Mouse (Mus musculus) heart, embryonic 15.5 days (tissue): ENCODE measurements at regions not wholly inside any gene's neighbourhood (a gene's known extent, or its start where the extent isn't known, plus 50 kb on each side); places are given as distances from the start of the nearest gene placed in this dataset.

Experiments used
- ATAC-seq: fragments of 200-750 bp; cut with Nextera tagmentation; replicated peaks from 2 replicates; pipeline ENCODE4 v1.8.0; 2017; ENCODE audit warnings: low read depth, moderate TSS enrichment; ENCODE audit not compliant: insufficient number of reproducible peaks, insufficient read depth, low FRiP score
- H3K27ac ChIP-seq: fragments of 300-500 bp; sonication (generic); 2 replicates; pipeline ENCODE4 v1.5.1; 2015; ENCODE audit warnings: mild to moderate bottlenecking, inconsistent platforms
- H3K27me3 ChIP-seq: fragments of 300-500 bp; sonication (generic); 2 replicates; pipeline ENCODE4 v1.6.1; 2015; ENCODE audit warnings: inconsistent platforms
- H3K36me3 ChIP-seq: fragments of 300-500 bp; sonication (generic); 2 replicates; pipeline ENCODE4 v1.6.1; 2015; ENCODE audit warnings: mild to moderate bottlenecking, inconsistent platforms
- H3K4me1 ChIP-seq: fragments of 300-500 bp; sonication (generic); replicated peaks from 2 replicates; pipeline ENCODE4 v1.6.1; 2015; ENCODE audit warnings: inconsistent platforms
- H3K4me2 ChIP-seq: fragments of 300-500 bp; sonication (generic); 2 replicates; pipeline ENCODE4 v1.6.1; 2015; ENCODE audit warnings: inconsistent platforms, mild to moderate bottlenecking, moderate library complexity
- H3K4me3 ChIP-seq: fragments of 300-500 bp; sonication (generic); 2 replicates; pipeline ENCODE4 v1.5.1; 2015; ENCODE audit warnings: mild to moderate bottlenecking, inconsistent platforms
- H3K9ac ChIP-seq: fragments of 300-500 bp; sonication (generic); 2 replicates; pipeline ENCODE4 v1.6.1; 2015; ENCODE audit warnings: mild to moderate bottlenecking, inconsistent platforms
- H3K9me3 ChIP-seq: fragments of 300-500 bp; sonication (generic); replicated peaks from 2 replicates; pipeline ENCODE4 v1.6.1; 2016; ENCODE audit warnings: inconsistent platforms
- WGBS: fragments of 180-500 bp; shearing (Covaris S2); methylation state at CpG from one replicate; pipeline ENCODE4 v1.1.7; 2015; ENCODE audit warnings: mixed read lengths; 5-methylcytosine and 5-hydroxymethylcytosine counted together

- no peak for ATAC-seq
- Histone ChIP-seq H3K4me1 (0 out of 2 replicates have a peak, but pooled peaks cover 4% of the 10 kb centered on the region), H3K9ac (no peak overlapping the region), H3K4me3 (no peak overlapping the region), H3K36me3 (no peaks in the 10 kb centered on the region), H3K27me3 (no peaks in the 10 kb centered on the region), H3K9me3 (no peaks in the 10 kb centered on the region), H3K27ac (no peak overlapping the region), H3K4me2 (no peak overlapping the region)
- WGBS, result 77% methylated on average over 11 of the region's 11 CpGs
Observed at GRCm38 (mm10) chr15:96880066-96880465, 175.7 kb downstream of the Slc38a4 start.

- Histone ChIP-seq H3K9ac (no peak overlapping the region), H3K27ac (no peak overlapping the region), H3K9me3 (no peaks in the 10 kb centered on the region), H3K4me3 (no peak overlapping the region), H3K36me3 (no peaks in the 10 kb centered on the region), H3K27me3 (no peaks in the 10 kb centered on the region), H3K4me1 (peaks cover 9% of the 10 kb centered on the region; the same call in 1 of the 2 replicates), H3K4me2 (no peak overlapping the region)
- WGBS, result 67% methylated on average over 4 of the region's 4 CpGs
- ATAC-seq, result no peak
Observed at GRCm38 (mm10) chr15:96878796-96879195, 177.0 kb downstream of the Slc38a4 start.

- Histone ChIP-seq H3K36me3 (no peaks in the 10 kb centered on the region), H3K4me3 (no peak overlapping the region), H3K27ac (no peak overlapping the region), H3K9me3 (no peaks in the 10 kb centered on the region), H3K4me2 (no peak overlapping the region), H3K4me1 (peaks cover 5% of the 10 kb centered on the region; the same call in 1 of the 2 replicates), H3K27me3 (no peaks in the 10 kb centered on the region), H3K9ac (no peak overlapping the region)
- WGBS, result 89% methylated on average over 8 of the region's 8 CpGs
- no peak for ATAC-seq
Observed at GRCm38 (mm10) chr15:96877931-96878330, 177.8 kb downstream of the Slc38a4 start.

- Histone ChIP-seq H3K4me3 (no peak overlapping the region), H3K27me3 (no peaks in the 10 kb centered on the region), H3K27ac (no peak overlapping the region), H3K4me1 (peaks cover 5% of the 10 kb centered on the region; the same call in 1 of the 2 replicates), H3K9me3 (no peaks in the 10 kb centered on the region), H3K9ac (no peak overlapping the region), H3K4me2 (no peak overlapping the region), H3K36me3 (no peaks in the 10 kb centered on the region)
- 82% methylated on average over 9 of the region's 9 CpGs for WGBS
- ATAC-seq, result no peak
Observed at GRCm38 (mm10) chr15:96877271-96877670, 177.7 kb upstream of the Slc38a2 start.

GRCm38 (mm10) chr15:96874145-96874544 is 174.6 kb upstream of the Slc38a2 start:
- WGBS, result 64% methylated on average over 8 of the region's 8 CpGs
- no peak overlapping the region for H3K9ac ChIP-seq
- ATAC-seq, result no peak
- no peak overlapping the region for H3K4me2 ChIP-seq
- H3K4me1 ChIP-seq, result peaks cover 5% of the 10 kb centered on the region; the same call in 1 of the 2 replicates
- no peak overlapping the region for H3K4me3 ChIP-seq
- H3K36me3 ChIP-seq, result no peaks in the 10 kb centered on the region
- H3K27ac ChIP-seq, result peak overlapping the region; percentile 53
- H3K9me3 ChIP-seq, result no peaks in the 10 kb centered on the region
- H3K27me3 ChIP-seq, result no peaks in the 10 kb centered on the region

- H3K27ac ChIP-seq, result peak overlapping the region; percentile 47
Observed at GRCm38 (mm10) chr15:96873562-96873961, 174.0 kb upstream of the Slc38a2 start.

GRCm38 (mm10) chr15:96873126-96873525 is 173.6 kb upstream of the Slc38a2 start:
- Histone ChIP-seq H3K27me3 (no peaks in the 10 kb centered on the region), H3K36me3 (no peaks in the 10 kb centered on the region), H3K27ac (peak overlapping the region; percentile 47), H3K4me2 (no peak overlapping the region), H3K9me3 (no peaks in the 10 kb centered on the region), H3K9ac (no peak overlapping the region), H3K4me3 (no peak overlapping the region), H3K4me1 (peaks cover 5% of the 10 kb centered on the region; the same call in 1 of the 2 replicates)
- no peak for ATAC-seq
- WGBS, result 57% methylated on average over 4 of the region's 4 CpGs

More at GRCm38 (mm10) chr15:96873562-96873961, 174.0 kb upstream of the Slc38a2 start:
- no peak for ATAC-seq
- WGBS, result 81% methylated on average over 7 of the region's 7 CpGs
- no peak overlapping the region for H3K4me2 ChIP-seq
- no peaks in the 10 kb centered on the region for H3K27me3 ChIP-seq
- no peak overlapping the region for H3K9ac ChIP-seq
- H3K4me3 ChIP-seq, result no peak overlapping the region
- no peaks in the 10 kb centered on the region for H3K36me3 ChIP-seq
- no peaks in the 10 kb centered on the region for H3K9me3 ChIP-seq
- peaks cover 5% of the 10 kb centered on the region; the same call in 1 of the 2 replicates for H3K4me1 ChIP-seq

GRCm38 (mm10) chr15:96867701-96868100 is 168.2 kb upstream of the Slc38a2 start:
- Histone ChIP-seq H3K27me3 (no peaks in the 10 kb centered on the region), H3K4me2 (no peak overlapping the region), H3K9me3 (no peaks in the 10 kb centered on the region), H3K27ac (no peak overlapping the region), H3K9ac (no peak overlapping the region), H3K4me1 (no peaks in the 10 kb centered on the region), H3K4me3 (no peak overlapping the region), H3K36me3 (no peaks in the 10 kb centered on the region)
- 81% methylated on average over 7 of the region's 7 CpGs for WGBS
- ATAC-seq, result no peak

- Histone ChIP-seq H3K9me3 (no peaks in the 10 kb centered on the region), H3K36me3 (no peaks in the 10 kb centered on the region), H3K4me2 (no peak overlapping the region), H3K27me3 (no peaks in the 10 kb centered on the region), H3K4me1 (no peaks in the 10 kb centered on the region), H3K9ac (no peak overlapping the region), H3K27ac (no peak overlapping the region), H3K4me3 (no peak overlapping the region)
- ATAC-seq, result no peak
- 76% methylated on average over 7 of the region's 7 CpGs for WGBS
Observed at GRCm38 (mm10) chr15:96865932-96866331, 166.4 kb upstream of the Slc38a2 start.

- WGBS, result 43% methylated on average over 3 of the region's 3 CpGs
- H3K36me3 ChIP-seq, result no peaks in the 10 kb centered on the region
- H3K27ac ChIP-seq, result no peak overlapping the region
- no peak overlapping the region for H3K4me3 ChIP-seq
- ATAC-seq, result no peak
- no peaks in the 10 kb centered on the region for H3K27me3 ChIP-seq
- no peaks in the 10 kb centered on the region for H3K9me3 ChIP-seq
- H3K4me2 ChIP-seq, result no peak overlapping the region
- H3K9ac ChIP-seq, result no peak overlapping the region
- 0 out of 2 replicates have a peak, but pooled peaks cover 2% of the 10 kb centered on the region for H3K4me1 ChIP-seq
Observed at GRCm38 (mm10) chr15:96857709-96858108, 158.2 kb upstream of the Slc38a2 start.

GRCm38 (mm10) chr15:96851970-96852768 is 152.6 kb upstream of the Slc38a2 start:
- H3K4me2 ChIP-seq, result no peak overlapping the region
- WGBS, result 81% methylated on average over 21 of the region's 21 CpGs
- no peaks in the 10 kb centered on the region for H3K36me3 ChIP-seq
- H3K27me3 ChIP-seq, result no peaks in the 10 kb centered on the region
- H3K4me3 ChIP-seq, result no peak overlapping the region
- H3K9me3 ChIP-seq, result no peaks in the 10 kb centered on the region
- H3K27ac ChIP-seq, result no peak overlapping the region
- no peak overlapping the region for H3K9ac ChIP-seq
- no peak for ATAC-seq
- no peaks in the 10 kb centered on the region for H3K4me1 ChIP-seq

GRCm38 (mm10) chr15:96848150-96848549 is 148.6 kb upstream of the Slc38a2 start:
- ATAC-seq, result no peak

More at GRCm38 (mm10) chr15:96848150-96848549, 148.6 kb upstream of the Slc38a2 start:
- no peak overlapping the region for H3K4me2 ChIP-seq
- no peak overlapping the region for H3K27ac ChIP-seq
- H3K36me3 ChIP-seq, result no peaks in the 10 kb centered on the region
- 82% methylated on average over 2 of the region's 2 CpGs for WGBS
- no peaks in the 10 kb centered on the region for H3K27me3 ChIP-seq
- H3K9me3 ChIP-seq, result no peaks in the 10 kb centered on the region
- H3K4me3 ChIP-seq, result no peak overlapping the region
- no peaks in the 10 kb centered on the region for H3K4me1 ChIP-seq
- no peak overlapping the region for H3K9ac ChIP-seq
